Mouse (Mus musculus): Measurements from ENCODE around the gene Kat2b. TPM values are rescaled to one million over a fixed set of nuclear protein-coding genes. Genes with fewer than 3 reads are reported as not detected.

The Kat2b gene
- polyA plus RNA-seq, 1 experiment, result 13.1 TPM

DNA sequence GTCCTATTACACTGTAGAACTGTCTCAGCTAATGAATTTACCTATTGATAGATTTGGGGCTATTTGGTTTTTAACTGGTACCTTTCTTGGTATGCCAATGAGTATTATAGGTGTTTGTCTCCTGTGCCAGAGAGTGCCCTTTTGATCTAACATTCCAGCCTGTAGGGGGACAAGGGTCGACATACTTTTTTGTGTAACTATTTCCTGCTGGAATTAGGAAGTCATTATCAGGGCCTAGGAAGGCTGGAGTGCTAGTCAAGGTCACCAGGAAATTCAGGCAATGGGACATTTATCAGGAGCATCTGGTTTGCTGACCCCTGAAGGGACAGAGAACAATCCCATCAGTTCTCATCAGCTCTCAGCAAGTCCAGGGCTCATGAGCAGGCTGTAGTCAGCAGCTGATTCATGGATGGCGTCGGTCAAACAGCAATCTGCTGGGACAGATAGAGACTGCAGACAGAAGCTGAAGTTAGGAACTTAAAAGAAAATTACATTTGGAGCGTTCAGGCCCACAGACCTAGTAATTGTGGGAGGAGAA lies 6.4 kb downstream of the Kat2b start:
- TF ChIP-seq CTCF (IDR thresholded peaks at IDR 0.05; ENCODE audit: borderline replicate concordance, extremely low read depth, insufficient read depth, insufficient read length) (no peak), POLR2A (IDR thresholded peaks at IDR 0.05; ENCODE audit: borderline replicate concordance, extremely low read depth, insufficient read depth, insufficient read length, poor library complexity, severe bottlenecking) (no peak)
- DNase-seq (ENCODE audit: low read depth), result no peak

DNA sequence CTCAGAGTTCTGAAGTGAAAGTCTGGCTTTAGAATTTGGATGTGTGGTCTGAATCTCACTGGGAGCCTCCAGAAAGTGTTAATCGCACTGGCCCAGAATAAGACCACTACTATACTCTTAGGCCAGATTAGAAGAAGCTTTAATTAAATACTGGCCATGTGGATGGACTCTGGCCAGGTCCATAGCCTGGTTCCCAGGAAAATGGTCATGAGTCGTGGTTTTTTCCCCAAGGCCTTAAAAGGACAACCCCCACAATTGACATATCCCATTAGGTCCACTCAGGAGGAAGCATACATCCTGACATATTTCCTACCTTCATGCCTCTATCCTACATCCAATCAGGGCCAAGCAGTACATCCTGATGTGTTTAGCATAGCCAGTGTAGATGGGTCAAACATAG lies 10.5 kb downstream of the Kat2b start:
- TF ChIP-seq POLR2A (IDR thresholded peaks at IDR 0.05; ENCODE audit: borderline replicate concordance, extremely low read depth, insufficient read depth, insufficient read length, poor library complexity, severe bottlenecking) (no peak), CTCF (IDR thresholded peaks at IDR 0.05; ENCODE audit: borderline replicate concordance, extremely low read depth, insufficient read depth, insufficient read length) (no peak)
- no peak for DNase-seq (ENCODE audit: low read depth)

GRCm38 (mm10) chr17:53577754-53578153 lies 11.1 kb downstream of the Kat2b start:
- no peak for TF ChIP-seq POLR2A (IDR thresholded peaks at IDR 0.05; ENCODE audit: borderline replicate concordance, extremely low read depth, insufficient read depth, insufficient read length, poor library complexity, severe bottlenecking)
- no peak for TF ChIP-seq CTCF (IDR thresholded peaks at IDR 0.05; ENCODE audit: borderline replicate concordance, extremely low read depth, insufficient read depth, insufficient read length)
- DNase-seq (ENCODE audit: low read depth), result no peak

- no peak for DNase-seq (ENCODE audit: low read depth)
These were observed 11.6 kb downstream of the Kat2b start for GRCm38 (mm10) chr17:53578249-53578648.

DNA sequence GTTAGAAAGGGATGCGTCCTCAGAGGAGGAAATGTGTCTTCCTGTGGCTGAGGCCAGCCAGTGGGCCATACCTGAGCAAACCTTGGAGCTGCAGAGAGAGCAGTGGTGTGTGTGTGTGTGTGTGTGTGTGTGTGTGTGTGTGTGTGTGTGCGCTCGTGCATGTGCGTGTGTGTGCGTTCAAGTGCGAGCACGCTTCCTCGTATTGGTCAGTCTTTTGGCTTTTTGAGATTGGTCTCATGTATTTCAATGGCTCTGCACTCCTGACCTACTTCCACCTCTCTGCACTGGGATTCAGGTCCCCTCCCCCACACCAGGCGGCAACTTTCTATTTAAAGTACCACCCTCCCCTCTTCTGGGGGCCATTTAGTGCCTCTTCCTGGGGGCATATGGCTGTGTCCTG lies 12.1 kb downstream of the Kat2b start:
- TF ChIP-seq CTCF (IDR thresholded peaks at IDR 0.05; ENCODE audit: borderline replicate concordance, extremely low read depth, insufficient read depth, insufficient read length) (no peak), POLR2A (IDR thresholded peaks at IDR 0.05; ENCODE audit: borderline replicate concordance, extremely low read depth, insufficient read depth, insufficient read length, poor library complexity, severe bottlenecking) (no peak)
- DNase-seq (ENCODE audit: low read depth), result no peak

More at GRCm38 (mm10) chr17:53578249-53578648, 11.6 kb downstream of the Kat2b start:
- TF ChIP-seq POLR2A (IDR thresholded peaks at IDR 0.05; ENCODE audit: borderline replicate concordance, extremely low read depth, insufficient read depth, insufficient read length, poor library complexity, severe bottlenecking), result no peak
- no peak for TF ChIP-seq CTCF (IDR thresholded peaks at IDR 0.05; ENCODE audit: borderline replicate concordance, extremely low read depth, insufficient read depth, insufficient read length)

DNA sequence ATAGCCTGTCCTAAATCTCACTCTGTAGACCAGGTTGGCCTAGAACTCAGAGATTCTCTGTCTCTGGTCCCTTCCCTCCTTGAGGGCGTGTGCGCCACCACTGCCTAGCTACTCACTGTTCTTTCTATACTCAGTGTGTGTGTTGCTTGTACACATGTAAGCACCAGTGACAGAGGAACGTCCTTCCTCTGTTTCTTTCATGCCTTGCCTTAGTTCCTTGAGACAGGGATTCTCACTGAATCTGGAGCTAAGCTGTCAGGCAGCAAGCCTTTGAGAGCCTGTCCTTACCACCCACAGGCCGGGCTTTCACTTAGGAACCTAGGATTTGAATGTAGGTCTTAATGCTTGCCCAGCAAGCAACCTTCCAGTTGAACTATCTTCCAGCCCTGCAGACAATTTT lies 13.0 kb downstream of the Kat2b start:
- no peak for DNase-seq (ENCODE audit: low read depth)
- no peak for TF ChIP-seq CTCF (IDR thresholded peaks at IDR 0.05; ENCODE audit: borderline replicate concordance, extremely low read depth, insufficient read depth, insufficient read length)
- no peak for TF ChIP-seq POLR2A (IDR thresholded peaks at IDR 0.05; ENCODE audit: borderline replicate concordance, extremely low read depth, insufficient read depth, insufficient read length, poor library complexity, severe bottlenecking)

DNA sequence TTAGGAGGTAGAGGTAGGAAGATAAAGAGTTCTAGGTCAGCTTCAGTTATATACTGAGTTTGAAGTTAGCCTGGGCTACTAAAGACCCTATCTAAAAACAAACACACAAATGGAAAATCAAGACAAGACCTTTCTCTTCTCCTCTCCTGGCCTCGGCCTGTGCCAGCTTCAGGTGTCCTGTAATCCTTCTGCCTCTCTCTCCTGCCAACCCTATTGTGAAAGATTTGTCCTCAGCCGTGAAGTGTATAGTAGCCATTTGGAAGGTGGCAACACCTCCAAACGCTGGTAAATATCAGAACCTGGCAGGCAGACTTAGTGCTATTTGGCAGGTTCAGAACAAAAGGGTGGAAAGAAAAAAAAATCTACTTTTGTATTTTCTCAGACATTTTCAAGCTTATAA lies 13.6 kb downstream of the Kat2b start:
- TF ChIP-seq CTCF (IDR thresholded peaks at IDR 0.05; ENCODE audit: borderline replicate concordance, extremely low read depth, insufficient read depth, insufficient read length) (no peak), POLR2A (IDR thresholded peaks at IDR 0.05; ENCODE audit: borderline replicate concordance, extremely low read depth, insufficient read depth, insufficient read length, poor library complexity, severe bottlenecking) (no peak)
- DNase-seq (ENCODE audit: low read depth), result no peak

DNA sequence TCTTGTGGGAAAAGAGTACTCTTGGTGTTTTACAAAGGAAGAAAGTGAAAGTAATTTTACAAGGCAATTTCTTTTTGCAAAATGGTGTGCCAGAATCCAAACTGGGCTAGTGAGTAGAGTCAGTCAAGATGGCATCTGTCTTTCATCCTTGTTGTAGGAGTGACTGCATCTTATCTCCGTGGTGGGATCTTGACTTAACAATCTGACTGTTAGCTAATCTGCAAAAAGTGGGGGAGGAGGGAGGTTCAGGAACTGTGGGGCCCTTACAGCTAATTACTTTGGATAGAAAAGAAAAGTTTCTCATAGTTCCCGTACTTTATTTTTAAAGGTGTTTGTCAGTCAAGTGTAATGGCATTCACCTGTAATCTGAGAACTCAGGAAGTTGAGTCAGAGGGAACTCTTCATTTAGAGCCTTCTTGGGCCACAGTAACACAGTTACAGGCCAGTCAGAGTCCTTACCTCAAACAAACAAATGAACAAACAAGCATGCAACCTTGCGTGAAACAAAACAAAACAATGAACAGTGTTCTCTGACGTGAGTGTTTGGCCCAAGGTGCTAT lies 15.4 kb downstream of the Kat2b start:
- DNase-seq (ENCODE audit: low read depth), result no peak
- no peak for TF ChIP-seq CTCF (IDR thresholded peaks at IDR 0.05; ENCODE audit: borderline replicate concordance, extremely low read depth, insufficient read depth, insufficient read length)
- no peak for TF ChIP-seq POLR2A (IDR thresholded peaks at IDR 0.05; ENCODE audit: borderline replicate concordance, extremely low read depth, insufficient read depth, insufficient read length, poor library complexity, severe bottlenecking)

DNA sequence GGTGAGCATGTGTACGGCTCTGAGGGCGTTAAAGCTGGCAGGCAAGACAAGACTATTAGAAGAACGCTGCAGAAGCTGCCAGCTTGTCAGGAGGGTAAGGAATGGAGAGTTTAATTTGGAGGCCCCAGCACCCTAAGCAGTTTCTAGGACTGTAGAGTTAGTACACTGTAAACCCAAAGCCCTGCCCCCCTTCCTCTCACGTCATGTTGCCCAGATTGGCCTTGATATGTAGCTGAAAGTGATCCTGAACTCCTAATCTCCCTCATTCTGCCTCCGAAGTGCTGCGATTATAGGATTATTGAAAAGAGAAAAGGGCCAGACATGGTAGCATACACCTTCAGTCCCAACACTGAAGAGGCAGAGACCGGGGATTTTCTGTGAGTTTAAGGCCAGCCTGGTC lies 16.1 kb downstream of the Kat2b start:
- no peak for DNase-seq (ENCODE audit: low read depth)
- TF ChIP-seq CTCF (IDR thresholded peaks at IDR 0.05; ENCODE audit: borderline replicate concordance, extremely low read depth, insufficient read depth, insufficient read length), result no peak
- no peak for TF ChIP-seq POLR2A (IDR thresholded peaks at IDR 0.05; ENCODE audit: borderline replicate concordance, extremely low read depth, insufficient read depth, insufficient read length, poor library complexity, severe bottlenecking)

DNA sequence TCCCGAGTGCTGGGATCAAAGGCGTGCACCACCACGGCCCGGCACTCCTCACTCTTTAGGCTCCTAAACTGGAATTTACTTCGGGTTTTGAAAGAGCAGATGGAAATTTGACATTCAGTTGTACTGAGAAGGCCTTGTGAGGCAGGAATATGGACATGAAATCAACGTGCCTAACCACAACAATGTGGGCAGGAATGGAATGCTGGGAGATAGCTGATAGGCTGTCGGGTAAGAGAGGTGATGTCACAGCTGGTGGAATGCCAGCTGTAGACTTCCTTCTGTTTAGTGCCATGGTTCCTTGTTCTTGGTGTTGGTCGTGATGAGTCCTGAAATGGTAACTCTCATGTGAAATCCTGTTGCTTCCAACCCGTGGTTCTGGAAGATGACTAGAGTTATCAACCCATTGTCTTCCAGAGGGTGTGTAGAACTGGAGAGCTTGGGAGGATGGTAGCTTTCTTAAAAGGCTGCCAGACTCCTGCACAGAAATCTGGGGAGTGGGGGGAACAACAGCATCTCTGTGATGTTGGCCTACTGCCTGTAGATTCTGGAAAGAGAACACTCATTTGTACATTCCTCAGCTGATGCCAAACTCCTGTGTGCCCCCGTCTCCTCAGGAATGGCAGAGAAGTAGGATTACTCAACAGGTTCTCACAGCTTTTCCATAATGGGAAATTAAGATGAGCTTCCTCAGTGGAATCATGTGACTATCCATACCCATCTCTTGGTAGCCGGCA lies 17.4 kb downstream of the Kat2b start:
- TF ChIP-seq CTCF (IDR thresholded peaks at IDR 0.05; ENCODE audit: borderline replicate concordance, extremely low read depth, insufficient read depth, insufficient read length) (no peak), POLR2A (IDR thresholded peaks at IDR 0.05; ENCODE audit: borderline replicate concordance, extremely low read depth, insufficient read depth, insufficient read length, poor library complexity, severe bottlenecking) (no peak)
- DNase-seq (ENCODE audit: low read depth), result peak; percentile 36

- TF ChIP-seq CTCF (IDR thresholded peaks at IDR 0.05; ENCODE audit: borderline replicate concordance, extremely low read depth, insufficient read depth, insufficient read length) (no peak), POLR2A (IDR thresholded peaks at IDR 0.05; ENCODE audit: borderline replicate concordance, extremely low read depth, insufficient read depth, insufficient read length, poor library complexity, severe bottlenecking) (no peak)
- DNase-seq (ENCODE audit: low read depth), result peak; percentile 95
These were observed 20.6 kb downstream of the Kat2b start for GRCm38 (mm10) chr17:53587074-53587851.
